Mouse (Mus musculus): ENCODE results near the gene Vwa3b. TPM values are rescaled to one million over a fixed set of nuclear protein-coding genes. Genes with fewer than 3 reads are reported as not detected.

The Vwa3b gene
- polyA plus RNA-seq, 1 experiment, result not detected

DNA sequence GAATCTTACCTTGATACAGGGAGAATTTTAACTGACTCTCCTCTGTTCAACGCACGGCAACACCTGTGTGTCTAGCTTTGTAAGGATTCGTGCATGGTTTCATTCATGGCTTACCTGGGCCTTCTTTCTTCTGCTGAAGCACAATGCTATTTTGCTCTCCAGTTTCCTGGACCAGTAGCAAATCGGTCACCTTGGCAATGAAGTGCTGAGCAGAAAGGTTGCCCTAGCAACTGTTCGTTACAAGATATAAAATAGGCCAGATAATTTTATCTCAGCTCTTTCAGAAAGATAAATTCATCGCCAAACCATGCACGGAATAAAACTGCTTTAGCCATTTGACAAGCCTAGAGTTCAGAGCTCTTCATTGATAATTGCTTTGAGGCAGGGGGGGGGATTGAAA is 123.5 kb downstream of the Vwa3b start:
- Histone ChIP-seq H3K4me3 (no peak overlapping the region), H3K27me3 (ENCODE audit: control insufficient read depth, insufficient read depth, insufficient read length) (peaks cover 2% of the 10 kb centered on the region), H3ac (ENCODE audit: control insufficient read depth, insufficient read length) (no peak overlapping the region), H3K36me3 (ENCODE audit: control insufficient read depth, insufficient read depth) (no peaks in the 10 kb centered on the region), H3K4me2 (ENCODE audit: low read depth) (no peak overlapping the region), H3K79me2 (ENCODE audit: control insufficient read depth, insufficient read depth) (no peaks in the 10 kb centered on the region)
- TF ChIP-seq TCF3 (IDR thresholded peaks at IDR 0.05; ENCODE audit: insufficient read length, low read depth), result no peak
- no peak for TF ChIP-seq USF1 (IDR thresholded peaks at IDR 0.05; ENCODE audit: low read depth)
- no peak for TF ChIP-seq POLR2AphosphoS2 (IDR thresholded peaks at IDR 0.05; ENCODE audit: insufficient read length, low read depth)
- no peak for TF ChIP-seq SRF (IDR thresholded peaks at IDR 0.05; ENCODE audit: control insufficient read depth, insufficient read length, low read depth)
- no peak for TF ChIP-seq MAX (IDR thresholded peaks at IDR 0.05; ENCODE audit: low read depth)
- no peak for TF ChIP-seq MYOG (IDR thresholded peaks at IDR 0.05; ENCODE audit: control insufficient read depth in 1 of 3, insufficient read depth in 1 of 3, insufficient read length in 2 of 3, low read depth in 2 of 3)
- no peak for TF ChIP-seq REST (IDR thresholded peaks at IDR 0.05; ENCODE audit: insufficient read depth, insufficient read length)
- TF ChIP-seq MYOD1 (IDR thresholded peaks at IDR 0.05; ENCODE audit: control insufficient read depth in 1 of 3, insufficient read length in 2 of 3, low read depth in 2 of 3), result no peak
- TF ChIP-seq POLR2A (IDR thresholded peaks at IDR 0.05; ENCODE audit: insufficient read length, low read depth), result no peak
- TF ChIP-seq TCF12 (IDR thresholded peaks at IDR 0.05; ENCODE audit: insufficient read depth, poor library complexity, severe bottlenecking), result no peak
- TF ChIP-seq CEBPB (IDR thresholded peaks at IDR 0.05; ENCODE audit: insufficient read depth, poor library complexity, severe bottlenecking), result no peak
- no peak for TF ChIP-seq E2F4 (IDR thresholded peaks at IDR 0.05; ENCODE audit: insufficient read depth)

DNA sequence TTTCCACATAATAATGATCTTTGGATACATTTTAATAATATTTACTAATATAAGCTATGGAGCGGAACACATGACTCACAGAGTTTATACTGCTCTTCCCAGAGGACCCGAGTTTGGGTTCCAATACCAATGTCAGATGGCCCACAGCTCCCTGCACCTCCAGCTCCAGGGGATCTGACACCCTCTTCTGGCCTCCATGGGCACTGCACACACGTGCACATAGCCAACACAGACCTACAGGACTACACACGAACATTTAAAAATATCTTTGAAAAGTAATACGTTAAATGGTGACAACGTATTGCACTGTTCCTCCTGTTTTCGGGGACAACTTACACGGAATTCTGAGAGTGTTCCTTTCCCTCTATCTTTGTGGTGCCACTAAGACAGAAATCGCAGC is 125.5 kb downstream of the Vwa3b start:
- Histone ChIP-seq H3K27me3 (ENCODE audit: control insufficient read depth, insufficient read depth, insufficient read length) (peaks cover 6% of the 10 kb centered on the region), H3K79me2 (ENCODE audit: control insufficient read depth, insufficient read depth) (no peaks in the 10 kb centered on the region), H3K4me2 (ENCODE audit: low read depth) (no peak overlapping the region), H3ac (ENCODE audit: control insufficient read depth, insufficient read length) (no peak overlapping the region), H3K36me3 (ENCODE audit: control insufficient read depth, insufficient read depth) (no peaks in the 10 kb centered on the region), H3K4me3 (no peak overlapping the region)
- TF ChIP-seq REST (IDR thresholded peaks at IDR 0.05; ENCODE audit: insufficient read depth, insufficient read length) (no peak), E2F4 (IDR thresholded peaks at IDR 0.05; ENCODE audit: insufficient read depth) (no peak), POLR2AphosphoS2 (IDR thresholded peaks at IDR 0.05; ENCODE audit: insufficient read length, low read depth) (no peak), USF1 (IDR thresholded peaks at IDR 0.05; ENCODE audit: low read depth) (no peak)

DNA sequence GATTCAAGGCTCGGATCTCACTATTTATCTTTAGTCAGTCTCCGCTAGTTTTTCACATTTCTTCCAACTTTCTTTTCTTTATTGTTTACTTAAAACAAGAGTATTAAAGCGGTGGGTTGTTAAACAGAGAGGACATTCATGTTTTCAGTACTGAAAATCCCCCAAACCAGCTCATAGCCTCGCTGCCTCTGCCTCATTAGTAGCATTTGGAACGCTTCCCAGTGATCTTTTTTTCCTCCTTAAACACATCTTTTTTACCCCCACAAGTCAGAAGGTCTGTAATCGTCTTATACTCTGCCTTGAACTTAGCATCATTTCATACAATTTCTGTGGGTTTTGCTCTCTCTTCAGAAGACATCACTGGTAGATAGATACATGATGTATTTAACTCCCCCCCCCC is 139.7 kb downstream of the Vwa3b start:
- TF ChIP-seq TCF12 (IDR thresholded peaks at IDR 0.05; ENCODE audit: insufficient read depth, poor library complexity, severe bottlenecking), result no peak
- no peak for TF ChIP-seq POLR2AphosphoS2 (IDR thresholded peaks at IDR 0.05; ENCODE audit: insufficient read length, low read depth)
- TF ChIP-seq CEBPB (IDR thresholded peaks at IDR 0.05; ENCODE audit: insufficient read depth, poor library complexity, severe bottlenecking), result no peak
- no peak for TF ChIP-seq REST (IDR thresholded peaks at IDR 0.05; ENCODE audit: insufficient read depth, insufficient read length)
- TF ChIP-seq USF1 (IDR thresholded peaks at IDR 0.05; ENCODE audit: low read depth), result no peak
- no peak for TF ChIP-seq TCF3 (IDR thresholded peaks at IDR 0.05; ENCODE audit: insufficient read length, low read depth)
- TF ChIP-seq E2F4 (IDR thresholded peaks at IDR 0.05; ENCODE audit: insufficient read depth), result no peak
- TF ChIP-seq MYOD1 (IDR thresholded peaks at IDR 0.05; ENCODE audit: control insufficient read depth in 1 of 3, insufficient read length in 2 of 3, low read depth in 2 of 3), result no peak
- TF ChIP-seq MAX (IDR thresholded peaks at IDR 0.05; ENCODE audit: low read depth), result no peak
- H3K27me3 ChIP-seq (ENCODE audit: control insufficient read depth, insufficient read depth, insufficient read length), result no peaks in the 10 kb centered on the region

DNA sequence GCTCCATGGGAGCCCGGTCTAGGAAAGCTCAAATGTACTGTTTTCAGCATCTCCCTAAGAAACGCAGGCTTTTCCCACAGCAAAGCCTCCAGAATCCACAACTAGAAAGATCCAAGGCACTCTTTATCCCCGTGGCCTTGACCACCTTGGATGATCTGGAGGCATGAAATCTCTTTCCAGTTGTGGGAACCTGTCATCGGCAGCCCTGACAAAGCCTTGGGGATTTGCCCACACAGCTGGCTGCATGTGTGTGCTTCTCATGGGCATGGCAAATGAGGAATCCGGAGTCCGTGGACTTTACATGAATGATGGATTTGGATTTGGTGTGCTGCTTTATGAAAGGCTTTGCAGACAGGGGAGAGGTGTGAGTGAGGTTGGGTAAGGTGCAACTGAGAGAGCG is 141.5 kb downstream of the Vwa3b start:
- H3K36me3 ChIP-seq (ENCODE audit: control insufficient read depth, insufficient read depth), result no peaks in the 10 kb centered on the region
- H3ac ChIP-seq (ENCODE audit: control insufficient read depth, insufficient read length), result no peak overlapping the region
- no peak overlapping the region for H3K4me3 ChIP-seq
- TF ChIP-seq USF1 (IDR thresholded peaks at IDR 0.05; ENCODE audit: low read depth), result no peak
- TF ChIP-seq TCF12 (IDR thresholded peaks at IDR 0.05; ENCODE audit: insufficient read depth, poor library complexity, severe bottlenecking), result no peak
- TF ChIP-seq REST (IDR thresholded peaks at IDR 0.05; ENCODE audit: insufficient read depth, insufficient read length), result no peak
- no peak for TF ChIP-seq MAX (IDR thresholded peaks at IDR 0.05; ENCODE audit: low read depth)
- TF ChIP-seq MYOG (IDR thresholded peaks at IDR 0.05; ENCODE audit: control insufficient read depth in 1 of 3, insufficient read depth in 1 of 3, insufficient read length in 2 of 3, low read depth in 2 of 3), result no peak
- no peak for TF ChIP-seq SRF (IDR thresholded peaks at IDR 0.05; ENCODE audit: control insufficient read depth, insufficient read length, low read depth)
- TF ChIP-seq CEBPB (IDR thresholded peaks at IDR 0.05; ENCODE audit: insufficient read depth, poor library complexity, severe bottlenecking), result no peak
- TF ChIP-seq E2F4 (IDR thresholded peaks at IDR 0.05; ENCODE audit: insufficient read depth), result no peak
- no peak for TF ChIP-seq POLR2AphosphoS2 (IDR thresholded peaks at IDR 0.05; ENCODE audit: insufficient read length, low read depth)
- TF ChIP-seq TCF3 (IDR thresholded peaks at IDR 0.05; ENCODE audit: insufficient read length, low read depth), result no peak
- TF ChIP-seq POLR2A (IDR thresholded peaks at IDR 0.05; ENCODE audit: insufficient read length, low read depth), result no peak
- no peak for TF ChIP-seq MYOD1 (IDR thresholded peaks at IDR 0.05; ENCODE audit: control insufficient read depth in 1 of 3, insufficient read length in 2 of 3, low read depth in 2 of 3)
- no peaks in the 10 kb centered on the region for H3K79me2 ChIP-seq (ENCODE audit: control insufficient read depth, insufficient read depth)
- H3K27me3 ChIP-seq (ENCODE audit: control insufficient read depth, insufficient read depth, insufficient read length), result no peaks in the 10 kb centered on the region
- no peak overlapping the region for H3K4me2 ChIP-seq (ENCODE audit: low read depth)

More for the DNA sequence above, 139.7 kb downstream of the Vwa3b start:
- Histone ChIP-seq H3K4me2 (ENCODE audit: low read depth) (no peak overlapping the region), H3ac (ENCODE audit: control insufficient read depth, insufficient read length) (no peak overlapping the region), H3K4me3 (no peak overlapping the region), H3K79me2 (ENCODE audit: control insufficient read depth, insufficient read depth) (no peaks in the 10 kb centered on the region), H3K36me3 (ENCODE audit: control insufficient read depth, insufficient read depth) (no peaks in the 10 kb centered on the region)

DNA sequence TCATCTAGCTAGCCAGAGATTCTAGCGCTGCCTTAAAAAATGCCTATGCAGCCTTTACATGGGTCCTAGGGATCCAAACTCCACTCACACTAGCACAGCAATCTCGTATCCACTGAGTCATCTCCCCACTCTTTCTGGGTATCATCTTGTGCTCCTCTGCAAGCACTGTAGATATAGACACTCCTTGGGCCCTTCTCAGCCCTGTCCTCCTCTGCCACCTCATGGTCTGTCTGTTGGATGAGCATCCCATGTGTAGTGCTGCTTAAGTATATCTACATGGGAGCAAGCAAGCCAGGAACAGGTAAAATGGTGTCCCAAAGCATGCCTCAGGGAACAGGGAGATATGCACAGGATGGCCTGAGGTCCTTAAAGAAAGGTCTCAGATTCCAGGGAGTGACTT is 151.5 kb downstream of the Vwa3b start:
- Histone ChIP-seq H3K79me2 (ENCODE audit: control insufficient read depth, insufficient read depth) (no peaks in the 10 kb centered on the region), H3K27me3 (ENCODE audit: control insufficient read depth, insufficient read depth, insufficient read length) (no peaks in the 10 kb centered on the region), H3ac (ENCODE audit: control insufficient read depth, insufficient read length) (no peak overlapping the region), H3K4me2 (ENCODE audit: low read depth) (no peak overlapping the region), H3K4me3 (no peak overlapping the region), H3K36me3 (ENCODE audit: control insufficient read depth, insufficient read depth) (no peaks in the 10 kb centered on the region)
- no peak for TF ChIP-seq REST (IDR thresholded peaks at IDR 0.05; ENCODE audit: insufficient read depth, insufficient read length)
- no peak for TF ChIP-seq TCF3 (IDR thresholded peaks at IDR 0.05; ENCODE audit: insufficient read length, low read depth)

Measured in myocyte (in vitro differentiated cells).